Comparison of ENCODE assay signal across 8 mouse cellular contexts in genomic region chr19:5841389-5841946, GRCm38 (mm10). TPM values are rescaled to one million over a fixed set of nuclear protein-coding genes. Genes with fewer than 3 reads are reported as not detected.
DNase-seq lines count a peak whose midpoint lies in the region; ATAC-seq and TF ChIP-seq lines count a peak whose summit lies in the region.
"Had no signal": no experiment of that assay in that cellular context is flagged by ENCODE, and none has a peak within 500 bp of the region (broad histone marks: within the 10 kb centered on the region; RNA-seq: fewer than 3 reads in every experiment).

No protein-coding gene starts in this region.

- WGBS in kidney, postnatal 0 days: 50% methylated on average over 4 of the region's 4 CpGs
- WGBS in stomach, embryonic 14.5 days: 56% methylated on average over 4 of the region's 4 CpGs

- TF ChIP-seq CTCF in testis, adult 2 months (IDR thresholded peaks at IDR 0.05; ENCODE audit: control insufficient read depth, insufficient read depth, insufficient replicate concordance, low read depth, low read length): no peak
- no peak for TF ChIP-seq CTCF in kidney, postnatal 0 days (IDR thresholded peaks at IDR 0.05; ENCODE audit: low read depth)

- peaks cover 10% of the 10 kb centered on the region for H3K4me1 ChIP-seq in testis, adult 2 months (ENCODE audit: control insufficient read depth, insufficient read depth, low read length)
- peaks cover 7% of the 10 kb centered on the region; the same call in 1 of the 2 replicates for H3K4me1 ChIP-seq in brown adipose tissue, adult 24 weeks (ENCODE audit: control insufficient read depth, insufficient read depth, insufficient read length, low read length)
- peaks cover 30% of the 10 kb centered on the region for H3K4me1 ChIP-seq in kidney, postnatal 0 days (replicated peaks; ENCODE audit: insufficient read depth, low read length)
- peaks cover 40% of the 10 kb centered on the region for H3K4me1 ChIP-seq in stomach, embryonic 14.5 days (ENCODE audit: control insufficient read depth, insufficient read depth, low read length)

- peak overlapping the region; percentile 60 for H3K4me3 ChIP-seq in testis, adult 2 months (ENCODE audit: control insufficient read depth, low read depth, low read length)
- H3K4me3 ChIP-seq in brown adipose tissue, adult 24 weeks (ENCODE audit: insufficient read depth, low read depth, low read length): peak overlapping the region; percentile 67
- H3K4me3 ChIP-seq in kidney, postnatal 0 days (replicated peaks; ENCODE audit: low read depth, low read length): peak overlapping the region; percentile 65; the same call in 1 of the 2 replicates
- H3K4me3 ChIP-seq in stomach, embryonic 14.5 days (ENCODE audit: low read depth, low read length): no peak overlapping the region
- H3K4me3 ChIP-seq: limb, embryonic 12.5 days had no signal

- peak overlapping the region; percentile 32 for H3K27ac ChIP-seq in testis, adult 2 months (ENCODE audit: control insufficient read depth, insufficient read depth, low read depth, low read length)
- H3K27ac ChIP-seq in brown adipose tissue, adult 24 weeks (replicated peaks; ENCODE audit: low read depth, low read length): peak overlapping the region; percentile 100
- H3K27ac ChIP-seq in kidney, postnatal 0 days: peak overlapping the region; percentile 98
- H3K27ac ChIP-seq in stomach, embryonic 14.5 days (ENCODE audit: low read length): peak overlapping the region; percentile 2; the same call in 1 of the 2 replicates

- no peak for ATAC-seq in kidney, postnatal 0 days (replicated peaks; ENCODE audit: low FRiP score, low read depth)
- ATAC-seq in stomach, embryonic 14.5 days (ENCODE audit: insufficient number of reproducible peaks, insufficient read depth, low FRiP score, low read depth): no peak
- no peak for ATAC-seq in megakaryocyte progenitor cell, adult 5-6 weeks (replicated peaks; ENCODE audit: poor library complexity)

- no peak for TF ChIP-seq POLR2A in testis, adult 2 months (IDR thresholded peaks at IDR 0.05; ENCODE audit: control insufficient read depth, low read depth, low read length)

- no peaks in the 10 kb centered on the region; the same call in 1 of the 2 replicates for H3K36me3 ChIP-seq in testis, adult 2 months (ENCODE audit: control insufficient read depth, insufficient read depth, low read length)
- H3K36me3 ChIP-seq in kidney, postnatal 0 days (ENCODE audit: insufficient read depth, low read length): no peaks in the 10 kb centered on the region
- H3K36me3 ChIP-seq in stomach, embryonic 14.5 days (ENCODE audit: control insufficient read depth, insufficient read depth, low read length): no peaks in the 10 kb centered on the region
- H3K36me3 ChIP-seq: limb, embryonic 12.5 days had no signal

- H3K27me3 ChIP-seq in testis, adult 2 months (ENCODE audit: control insufficient read depth, insufficient read depth, low read length): no peaks in the 10 kb centered on the region
- no peaks in the 10 kb centered on the region for H3K27me3 ChIP-seq in kidney, postnatal 0 days (ENCODE audit: insufficient read depth, low read length)
- H3K27me3 ChIP-seq in stomach, embryonic 14.5 days (ENCODE audit: control insufficient read depth, insufficient read depth, low read length): no peaks in the 10 kb centered on the region
- H3K27me3 ChIP-seq: limb, embryonic 12.5 days had no signal

- peak overlapping the region; percentile 76 for H3K9ac ChIP-seq in kidney, postnatal 0 days (ENCODE audit: low read depth, low read length)
- H3K9ac ChIP-seq in stomach, embryonic 14.5 days (replicated peaks; ENCODE audit: low read depth, low read length): no peak overlapping the region
- H3K9ac ChIP-seq: limb, embryonic 12.5 days had no signal

- H3K4me2 ChIP-seq in kidney, postnatal 0 days (ENCODE audit: low read length): peak overlapping the region; percentile 66
- peak overlapping the region; percentile 72; the same call in 1 of the 2 replicates for H3K4me2 ChIP-seq in stomach, embryonic 14.5 days (replicated peaks; ENCODE audit: low read depth, low read length)
- H3K4me2 ChIP-seq: limb, embryonic 12.5 days had no signal

- H3K9me3 ChIP-seq in kidney, postnatal 0 days (replicated peaks; ENCODE audit: low read length): no peaks in the 10 kb centered on the region
- H3K9me3 ChIP-seq in stomach, embryonic 14.5 days (ENCODE audit: control insufficient read depth, low read depth, low read length): no peaks in the 10 kb centered on the region
- H3K9me3 ChIP-seq: limb, embryonic 12.5 days had no signal

- no peak for DNase-seq in testis, postnatal 14 days (ENCODE audit: low spot score)
- no peak for DNase-seq in kidney, postnatal 0 days (ENCODE audit: low spot score)
- no peak for DNase-seq in left cerebral cortex, adult 8-10 months (ENCODE audit: low spot score in 2 of 2)

RNA-seq across cellular contexts. Expression of gene Frmd8, which starts 33.6 kb away (rescaled TPM):
- polyA plus RNA-seq in testis, adult 2 months (2012; rRNA removed): 25.3 and 28.1 TPM in 2 replicates
- polyA plus RNA-seq in brown adipose tissue, adult 24 weeks (2012; ENCODE audit: insufficient read depth, insufficient read length, missing spikeins): 6.6 and 7.0 TPM in 2 replicates
- 31.6 and 35.9 TPM in 2 replicates for polyA plus RNA-seq in kidney, postnatal 0 days (2015; fragmentation: Nextera tagmentation; extraction: Ambion mirVana)
- polyA plus RNA-seq in stomach, embryonic 14.5 days (2014; fragmentation: Nextera tagmentation; extraction: Ambion mirVana): 18.3 and 18.6 TPM in 2 replicates
- 15.7 and 16.3 TPM in 2 replicates for total RNA-seq in megakaryocyte progenitor cell, adult 5-6 weeks (2015)
- total RNA-seq in megakaryocyte progenitor cell, adult 5-6 weeks (2017): 16.2 and 17.7 TPM in 2 replicates
- 10 to 100 TPM; 12.1 to 19.9 (median 13.7) TPM for total RNA-seq in left cerebral cortex, adult 8-10 months (2022)

RNA-seq across cellular contexts. Expression of gene Slc25a45, which starts 36.1 kb away (rescaled TPM):
- polyA plus RNA-seq in testis, adult 2 months (2012; rRNA removed): 20.1 and 26.1 TPM in 2 replicates
- polyA plus RNA-seq in brown adipose tissue, adult 24 weeks (2012; ENCODE audit: insufficient read depth, insufficient read length, missing spikeins): 2.3 and 2.4 TPM in 2 replicates
- polyA plus RNA-seq in kidney, postnatal 0 days (2015; fragmentation: Nextera tagmentation; extraction: Ambion mirVana): 19.9 and 24.5 TPM in 2 replicates
- 1.8 and 2.8 TPM in 2 replicates for polyA plus RNA-seq in stomach, embryonic 14.5 days (2014; fragmentation: Nextera tagmentation; extraction: Ambion mirVana)
- 28.7 and 30.5 TPM in 2 replicates for total RNA-seq in megakaryocyte progenitor cell, adult 5-6 weeks (2015)
- total RNA-seq in megakaryocyte progenitor cell, adult 5-6 weeks (2017): 30.2 and 39.5 TPM in 2 replicates
- 1 to 10 TPM; 3.2 to 5.1 (median 4.1) TPM for total RNA-seq in left cerebral cortex, adult 8-10 months (2022)

RNA-seq across cellular contexts. Expression of gene Tigd3, which starts 52.5 kb away (rescaled TPM):
- polyA plus RNA-seq in testis, adult 2 months (2012; rRNA removed): 0.84 and 0.94 TPM in 2 replicates
- polyA plus RNA-seq in brown adipose tissue, adult 24 weeks (2012; ENCODE audit: insufficient read depth, insufficient read length, missing spikeins): not detected in 2 replicates
- polyA plus RNA-seq in kidney, postnatal 0 days (2015; fragmentation: Nextera tagmentation; extraction: Ambion mirVana): 2.9 and 3.6 TPM in 2 replicates
- polyA plus RNA-seq in stomach, embryonic 14.5 days (2014; fragmentation: Nextera tagmentation; extraction: Ambion mirVana): 3.1 and 3.2 TPM in 2 replicates
- total RNA-seq in megakaryocyte progenitor cell, adult 5-6 weeks (2015): 0.32 and 0.81 TPM in 2 replicates
- total RNA-seq in megakaryocyte progenitor cell, adult 5-6 weeks (2017): 1.5 and 2.8 TPM in 2 replicates
- total RNA-seq in left cerebral cortex, adult 8-10 months (2022): 1 to 10 TPM; 3.9 to 5.6 (median 5.0) TPM

Comparison
In these comparisons a context has a peak if more than half of its experiments do, and no peak if none do; other contexts are left out.
1. H3K27ac ChIP-seq: peak in every context shown above with its lines; median percentile 100 in brown adipose tissue, adult 24 weeks; 98 in kidney, postnatal 0 days; 32 in testis, adult 2 months; 2 in stomach, embryonic 14.5 days.